Mouse (Mus musculus) ovary, adult 10 weeks (tissue): ENCODE measurements around the gene Olfr1282. TPM values are rescaled to one million over a fixed set of nuclear protein-coding genes. Genes with fewer than 3 reads are reported as not detected.

Experiments used
- polyA plus RNA-seq: library from polyadenylated mRNA; stranded (reverse); fragments of 350-450 nt; fragmentation: Illumina TruSeq; extraction: RNeasy Lipid Tissue Mini Kit (QIAGEN cat#74804); gene quantifications from one replicate; pipeline ENCODE4 v1.2.3, GENCODE M21; 2014

Olfr1282 gene
- not detected for polyA plus RNA-seq

DNA sequence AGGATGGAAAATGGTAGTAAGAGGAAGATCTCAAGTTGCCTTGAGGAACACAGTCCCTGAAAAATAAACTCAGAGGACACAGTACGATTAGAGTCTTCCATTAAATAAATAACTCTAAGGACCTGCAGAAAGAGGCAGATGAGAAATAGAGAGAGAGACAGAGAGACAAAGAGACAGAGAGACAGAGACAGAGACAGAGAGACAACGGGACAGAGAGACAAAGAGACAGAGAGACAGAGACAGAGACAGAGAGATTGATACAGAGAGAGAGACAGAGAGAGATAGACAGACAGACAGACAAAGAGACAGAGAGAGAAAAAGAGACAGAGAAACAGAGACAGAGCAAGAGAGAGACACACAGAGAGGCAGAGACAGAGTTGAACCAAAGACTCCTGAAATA lies at the start of gene Olfr1282:
Gene Olfr1282 (minus strand): TSS at position 101 of the 400 bp plus-strand sequence.

DNA sequence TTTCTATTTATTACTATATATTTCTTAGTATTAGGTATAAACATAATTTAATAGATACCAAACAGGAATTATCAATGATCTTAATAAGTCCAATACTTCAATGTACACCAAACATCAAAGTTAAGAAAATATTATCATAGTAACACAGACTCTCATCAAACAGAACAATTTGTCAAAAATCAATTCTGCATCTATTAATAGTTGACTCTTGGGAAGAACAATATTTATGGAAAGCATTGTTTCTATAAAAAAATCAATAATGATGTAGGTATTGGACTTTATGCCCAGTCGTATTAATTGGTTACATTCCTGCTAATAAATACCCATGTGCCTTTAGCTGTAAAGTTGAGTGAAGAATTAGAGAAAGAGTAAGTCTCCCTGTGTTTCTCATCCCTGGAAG lies 39.3 kb upstream of the Olfr1282 start, which contains the start of gene Olfr1284:
Gene Olfr1284 (plus strand): TSS at position 301 of the 400 bp plus-strand sequence.

DNA sequence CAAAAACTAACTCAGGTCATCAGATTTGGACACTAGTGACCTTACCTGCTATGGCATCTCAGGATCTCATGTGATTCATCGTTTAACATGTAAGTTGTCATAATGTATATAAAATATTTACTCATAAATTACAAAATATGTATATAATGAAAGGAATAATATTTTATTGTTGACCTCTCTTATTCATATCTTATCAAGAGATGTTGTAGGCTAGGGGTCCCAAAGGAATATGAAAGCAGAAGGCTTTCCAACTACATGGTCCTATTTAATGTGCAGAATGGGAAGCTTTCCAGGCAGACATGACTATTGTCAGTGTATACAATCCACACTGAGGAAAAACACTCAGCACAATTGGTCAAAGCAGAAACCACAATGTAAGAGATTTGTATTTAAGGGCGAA lies 30.6 kb upstream of the Olfr1282 start, which contains the start of gene Olfr1283:
Gene Olfr1283 (plus strand): TSS at position 301 of the 400 bp plus-strand sequence.

DNA sequence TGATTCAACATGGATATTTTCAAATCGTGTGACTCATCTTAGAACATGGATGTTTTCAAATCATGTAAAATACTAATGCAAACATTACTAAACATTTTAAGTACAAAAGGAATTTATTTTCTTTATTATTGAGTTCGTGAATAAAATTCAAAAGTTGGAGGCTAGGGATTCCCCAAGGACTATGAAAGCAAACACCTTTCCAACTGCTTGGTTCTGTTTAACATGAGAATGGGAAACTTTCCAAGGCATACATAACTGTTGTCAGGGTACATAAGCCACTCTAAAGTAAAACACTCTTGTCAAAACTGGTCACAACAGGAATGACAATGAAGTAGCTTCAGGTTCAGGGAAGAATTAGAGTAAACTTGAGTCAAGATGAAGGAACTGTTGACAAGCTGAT lies 9.7 kb downstream of the Olfr1282 start, which contains the start of gene Olfr1281:
Gene Olfr1281 (plus strand): TSS at position 301 of the 400 bp plus-strand sequence.

DNA sequence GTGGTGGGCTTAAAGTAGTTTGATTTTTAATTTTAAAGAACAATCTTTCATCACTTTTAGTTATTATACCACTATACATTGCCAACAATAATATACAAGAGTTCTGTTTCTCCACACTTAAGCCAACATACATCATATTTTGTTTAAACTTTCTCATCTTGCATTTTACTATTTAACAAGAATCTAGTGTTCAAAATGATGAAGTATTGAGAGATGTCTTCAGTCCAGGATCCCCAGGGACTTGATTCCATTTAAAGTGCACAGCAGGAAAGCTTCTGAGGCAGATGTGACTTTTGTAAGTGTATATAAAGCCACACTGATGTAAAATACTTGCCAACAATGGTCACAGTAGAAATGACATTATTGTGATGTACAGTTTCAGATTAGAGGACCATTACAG lies 22.2 kb downstream of the Olfr1282 start, which contains the start of gene Olfr1280:
Gene Olfr1280 (plus strand): TSS at position 301 of the 400 bp plus-strand sequence.

DNA sequence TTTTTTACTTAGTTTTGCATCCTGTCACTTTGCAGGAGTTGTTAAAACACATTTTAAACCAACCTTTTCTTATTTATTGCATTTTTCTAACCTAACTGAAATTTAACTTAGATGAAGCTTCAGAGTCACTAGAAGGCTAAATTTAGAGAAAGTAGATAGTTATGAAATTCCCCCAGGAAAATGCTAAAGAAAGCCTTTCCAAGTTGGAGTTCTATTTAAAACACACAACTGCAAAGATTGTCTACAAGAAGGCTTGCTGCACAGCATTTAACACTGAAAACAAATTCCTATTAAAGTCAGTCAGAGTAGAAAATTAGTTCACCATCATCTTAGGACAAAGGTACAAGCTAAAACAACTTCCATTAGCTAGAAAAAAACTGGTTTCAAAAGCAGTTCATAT lies 35.5 kb downstream of the Olfr1282 start, which contains the start of gene Olfr1279:
Gene Olfr1279 (plus strand): TSS at position 262 of the 400 bp plus-strand sequence.

DNA sequence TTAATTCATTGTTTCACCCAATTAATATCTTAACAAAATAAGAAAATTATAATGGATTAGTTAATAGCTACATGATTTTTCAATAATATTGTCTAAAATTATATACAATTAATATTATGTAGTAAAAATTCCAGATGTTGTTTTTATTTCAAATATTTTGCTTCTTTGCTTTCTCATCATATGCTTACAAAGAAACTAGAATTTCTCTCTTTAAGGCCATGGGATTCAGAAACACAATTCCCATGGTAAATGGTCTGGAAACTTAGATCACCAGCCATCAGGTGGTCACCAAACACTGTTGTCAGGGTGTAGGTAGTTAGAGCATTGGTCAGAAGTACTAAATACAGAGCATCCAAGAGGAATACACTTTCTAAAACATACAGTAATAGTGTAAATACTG lies 46.0 kb downstream of the Olfr1282 start, which contains the start of gene Olfr1278:
Gene Olfr1278 (plus strand): TSS at position 301 of the 400 bp plus-strand sequence.

Other genes starting within 250 kb of the Olfr1282 start
- not detected for gene Gm13941, start 230.1 kb downstream of the Olfr1282 start, polyA plus RNA-seq
- gene Gm15130, start 183.1 kb downstream of the Olfr1282 start, polyA plus RNA-seq, result not detected
- not detected for gene 4930430A15Rik, start 106.5 kb downstream of the Olfr1282 start, polyA plus RNA-seq
- not detected for gene Olfr1275, start 100.8 kb downstream of the Olfr1282 start, polyA plus RNA-seq
- not detected for gene Olfr1276, start 81.6 kb downstream of the Olfr1282 start, polyA plus RNA-seq
- gene Olfr1277, start 62.0 kb downstream of the Olfr1282 start, polyA plus RNA-seq, result not detected
- not detected for gene Olfr1278, start 45.9 kb downstream of the Olfr1282 start, polyA plus RNA-seq
- not detected for gene Olfr1279, start 35.4 kb downstream of the Olfr1282 start, polyA plus RNA-seq
- not detected for gene Olfr1280, start 22.1 kb downstream of the Olfr1282 start, polyA plus RNA-seq
- gene Olfr1281, start 9.6 kb downstream of the Olfr1282 start, polyA plus RNA-seq, result not detected
- gene Olfr1283, start 30.7 kb upstream of the Olfr1282 start, polyA plus RNA-seq, result not detected
- gene Olfr1284, start 39.4 kb upstream of the Olfr1282 start, polyA plus RNA-seq, result not detected
- not detected for gene Olfr1286, start 87.0 kb upstream of the Olfr1282 start, polyA plus RNA-seq
- gene Olfr1287, start 113.1 kb upstream of the Olfr1282 start, polyA plus RNA-seq, result not detected
- not detected for gene Olfr1288, start 138.0 kb upstream of the Olfr1282 start, polyA plus RNA-seq
- gene Olfr1289, start 144.7 kb upstream of the Olfr1282 start, polyA plus RNA-seq, result not detected
- not detected for gene Olfr1290, start 157.8 kb upstream of the Olfr1282 start, polyA plus RNA-seq
- gene Olfr1291-ps1, start 161.1 kb upstream of the Olfr1282 start, polyA plus RNA-seq, result not detected
- not detected for gene Olfr1293-ps, start 189.1 kb upstream of the Olfr1282 start, polyA plus RNA-seq
- gene Olfr1294, start 204.2 kb upstream of the Olfr1282 start, polyA plus RNA-seq, result not detected
- not detected for gene Olfr1295, start 233.6 kb upstream of the Olfr1282 start, polyA plus RNA-seq